Mouse (Mus musculus) heart, adult 18-20 months (tissue): Measurements from ENCODE around the gene Fam229a. TPM values are rescaled to one million over a fixed set of nuclear protein-coding genes. Genes with fewer than 3 reads are reported as not detected.
"Not testable (repeated sequence)": the region's sequence is repeated elsewhere in the genome, so short reads cannot be mapped to it uniquely, and the experiment has no call there.

ENCODE experiments used
- DNase-seq, 2 experiments: peaks; one replicate each; pipeline ENCODE4 v3.0.0; 2021 to 2022; ENCODE audit warnings: mixed read lengths in 1 of 2
- total RNA-seq, 2 experiments: library from RNA; stranded (reverse); gene quantifications; 2 replicates each; pipeline ENCODE4 v1.2.3; 2021

Gene Fam229a
- total RNA-seq, 2 experiments from 2014 or later: 0.57 TPM; not detected in 1

- no peak for DNase-seq
Observed at GRCm38 (mm10) chr4:129518519-129518918, 27.5 kb downstream of the Fam229a start.

DNA sequence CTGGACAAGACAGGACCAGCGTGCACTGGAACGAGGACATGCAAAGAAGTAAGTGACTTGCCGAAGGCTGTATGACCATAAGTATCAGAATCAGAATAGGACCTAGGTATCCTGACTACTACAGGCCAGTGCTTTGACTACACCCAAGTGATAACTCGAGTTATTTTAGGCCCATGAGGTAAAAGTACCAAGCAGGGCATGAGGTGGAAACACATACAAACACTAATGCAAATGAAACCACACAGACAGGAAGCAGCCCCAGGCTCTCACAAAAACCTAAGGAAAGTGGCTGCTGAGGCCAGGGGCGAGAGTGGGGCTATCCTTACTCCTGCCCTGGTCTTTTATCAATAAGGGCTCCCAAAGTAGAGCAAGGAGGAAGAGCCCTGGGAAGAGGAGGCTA is 34.3 kb downstream of the Fam229a start:
- DNase-seq: no peak

DNA sequence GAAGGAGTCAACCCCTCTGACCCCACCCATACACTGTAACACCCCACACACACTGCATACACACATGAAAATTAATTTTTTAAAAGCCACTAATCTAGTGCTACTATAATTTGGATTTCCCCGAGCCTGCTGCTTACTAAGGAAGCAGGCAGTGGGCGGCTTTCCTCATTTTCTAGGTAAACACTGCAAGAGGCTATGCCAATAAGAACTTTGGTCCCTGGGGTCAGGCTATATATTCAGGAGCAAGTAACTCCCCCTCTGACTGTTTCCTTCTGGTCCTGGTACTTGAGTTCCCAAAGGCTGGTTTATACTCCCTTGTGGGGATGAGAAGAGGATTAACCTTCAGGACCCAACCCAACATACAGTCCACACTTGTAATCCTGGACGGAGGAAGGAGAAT is 34.9 kb downstream of the Fam229a start:
- no peak for DNase-seq

- not testable (repeated sequence) for DNase-seq
Observed at GRCm38 (mm10) chr4:129528901-129529300, 37.9 kb downstream of the Fam229a start.

DNA sequence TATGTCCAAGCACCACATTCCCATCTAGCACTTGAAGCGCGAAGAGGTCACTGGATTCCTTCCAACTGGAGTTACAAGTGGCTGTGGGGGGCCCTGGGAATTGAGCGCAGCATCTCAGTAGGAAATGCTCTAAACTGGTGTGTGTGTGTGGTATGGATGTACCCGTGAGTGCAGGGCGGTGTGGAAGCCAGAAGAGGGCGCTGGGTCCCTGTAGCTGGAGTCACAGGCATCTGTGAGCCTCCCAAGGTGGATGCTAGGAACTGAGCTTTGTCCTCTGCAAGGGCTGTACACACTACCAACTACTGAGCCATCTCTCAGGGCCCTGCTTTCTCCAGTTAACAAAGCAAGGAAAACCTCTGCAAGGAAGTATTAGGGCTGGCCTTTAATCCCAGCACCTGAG is 49.0 kb downstream of the Fam229a start:
- no peak for DNase-seq

Other genes starting within 250 kb of the Fam229a start
- 1 to 10 TPM; 2.6 to 3.0 TPM for gene C77080, start 229.8 kb upstream of the Fam229a start, total RNA-seq
- 10 to 100 TPM; 18.9 to 24.9 TPM for gene Sync, start 203.6 kb upstream of the Fam229a start, total RNA-seq
- gene Rbbp4, start 155.8 kb upstream of the Fam229a start, total RNA-seq: 10 to 100 TPM; 74.1 to 78.0 TPM
- gene Zbtb8os, start 155.5 kb upstream of the Fam229a start, total RNA-seq: 10 to 100 TPM; 22.4 to 30.2 TPM
- gene Zbtb8a, start 113.1 kb upstream of the Fam229a start, total RNA-seq: 1 to 10 TPM; 2.9 to 3.0 TPM
- under 1 TPM in 1 of 2 experiments, not detected in 1; 0.69 TPM for gene Zbtb8b, start 50.3 kb upstream of the Fam229a start, total RNA-seq
- gene Bsdc1, start 29.6 kb upstream of the Fam229a start, total RNA-seq: 10 to 100 TPM; 46.7 to 49.1 TPM
- gene Tssk3, start 168 bp upstream of the Fam229a start, total RNA-seq: not detected
- gene Marcksl1, start 22.4 kb downstream of the Fam229a start, total RNA-seq: 1 to 10 TPM; 4.5 to 4.7 TPM
- gene Hdac1, start 51.5 kb downstream of the Fam229a start, total RNA-seq: 10 to 100 TPM; 12.5 to 17.5 TPM
- gene Lck, start 82.5 kb downstream of the Fam229a start, total RNA-seq: 1 to 10 TPM in 1 of 2 experiments, under 1 TPM in 1; 0.32 to 5.0 TPM
- gene Fam167b, start 87.4 kb downstream of the Fam229a start, total RNA-seq: under 1 TPM in 1 of 2 experiments, not detected in 1; 0.44 TPM
- 100 to 1,000 TPM; 114 to 126 TPM for gene Eif3i, start 109.5 kb downstream of the Fam229a start, total RNA-seq
- gene Tmem234, start 109.5 kb downstream of the Fam229a start, total RNA-seq: 10 to 100 TPM; 40.6 to 45.1 TPM
- gene Dcdc2b, start 123.1 kb downstream of the Fam229a start, total RNA-seq: under 1 TPM; 0.74 to 0.90 TPM
- 10 to 100 TPM; 16.4 to 18.8 TPM for gene Iqcc, start 127.9 kb downstream of the Fam229a start, total RNA-seq
- 10 to 100 TPM; 14.2 to 15.0 TPM for gene Ccdc28b, start 132.8 kb downstream of the Fam229a start, total RNA-seq
- gene Txlna, start 149.9 kb downstream of the Fam229a start, total RNA-seq: 10 to 100 TPM; 22.8 to 24.4 TPM
- 10 to 100 TPM; 68.5 to 75.2 TPM for gene Kpna6, start 181.6 kb downstream of the Fam229a start, total RNA-seq
- gene Tmem39b, start 205.6 kb downstream of the Fam229a start, total RNA-seq: 1 to 10 TPM; 4.1 to 4.5 TPM